Mouse (Mus musculus): ENCODE measurements around the gene Thrsp.

Thrsp gene

DNA sequence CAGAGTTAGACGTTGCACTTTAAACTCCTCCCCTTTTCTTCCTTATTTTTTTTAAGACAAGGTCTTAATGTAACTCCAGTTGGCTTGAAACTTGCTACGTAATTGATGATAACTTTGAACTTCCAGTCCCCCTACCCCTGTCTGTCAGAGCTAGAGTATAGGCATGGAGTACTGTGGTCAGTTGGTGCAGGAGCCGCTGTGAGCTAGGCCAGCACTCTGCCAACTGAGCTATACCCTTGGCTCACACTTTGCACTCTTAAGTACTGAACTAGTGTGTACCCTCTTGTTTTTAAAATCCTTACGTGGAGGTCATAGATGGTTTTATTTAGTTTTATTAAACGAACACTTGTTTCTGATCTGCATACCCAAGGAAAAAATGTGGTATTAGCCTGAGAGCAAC is 38.2 kb downstream of the Thrsp start:
- no peak for DNase-seq (ENCODE audit: low spot score in 2 of 2)

- no peak for DNase-seq (ENCODE audit: low spot score in 2 of 2)
Observed at GRCm38 (mm10) chr7:97375906-97376305, 41.6 kb downstream of the Thrsp start.

DNA sequence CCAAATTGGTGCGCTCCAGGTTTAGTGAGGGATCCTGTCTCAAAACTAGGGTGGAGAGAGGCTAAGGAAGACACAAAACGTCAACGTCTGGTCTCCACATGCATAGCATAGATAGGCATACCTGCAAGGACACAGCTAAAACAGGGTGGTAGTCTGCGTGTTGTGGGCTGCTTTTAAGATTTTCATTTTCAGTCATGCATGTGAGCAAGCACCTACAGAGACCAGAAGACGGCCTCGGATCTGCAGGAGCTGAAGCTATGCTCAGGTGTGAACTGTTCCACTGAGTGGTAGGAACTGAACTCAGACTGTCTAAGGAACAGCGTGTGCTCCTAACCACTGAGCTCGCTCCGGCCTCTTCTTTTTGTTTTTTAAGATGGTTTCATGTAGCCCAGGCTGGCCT is 42.4 kb downstream of the Thrsp start:
- DNase-seq (ENCODE audit: low spot score in 2 of 2), result no peak

DNA sequence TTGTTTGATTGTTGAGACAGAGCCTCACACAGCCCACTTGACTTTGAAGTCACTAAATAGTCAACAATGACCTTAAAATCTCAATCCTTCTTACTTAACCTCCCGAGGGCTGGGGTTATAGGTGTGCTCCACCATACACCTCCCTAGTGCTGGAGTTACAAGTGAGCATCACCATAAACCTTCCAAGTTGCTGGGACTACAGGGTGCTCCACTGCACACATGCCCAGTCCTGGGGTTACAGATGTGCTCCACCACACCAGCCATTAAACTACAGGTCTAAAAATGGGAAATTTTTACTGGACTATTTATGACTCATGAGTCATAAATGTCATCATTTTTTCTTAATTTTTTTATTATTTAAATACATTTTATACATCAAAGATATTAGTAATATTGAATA is 51.6 kb downstream of the Thrsp start:
- DNase-seq (ENCODE audit: low spot score in 2 of 2), result no peak

Measured in heart, adult 9 months (tissue).